Mouse (Mus musculus) E14TG2a.4 (cell line): ENCODE measurements around the gene Jmjd1c.

Experiments used
- H3K27me3 ChIP-seq: 2 replicates; pipeline ENCODE4 v1.6.1; 2014; ENCODE audit warnings: low read length, control low read depth; ENCODE audit not compliant: insufficient read depth
- H3K36me3 ChIP-seq: 2 replicates; pipeline ENCODE4 v1.6.1; 2014; ENCODE audit warnings: low read length, control low read depth; ENCODE audit not compliant: insufficient read depth
- H3K4me1 ChIP-seq: replicated peaks from 2 replicates; pipeline ENCODE4 v1.6.1; 2014; ENCODE audit warnings: low read depth, low read length, control low read depth
- H3K4me3 ChIP-seq: replicated peaks from 2 replicates; pipeline ENCODE4 v1.5.1; 2014; ENCODE audit warnings: mild to moderate bottlenecking, low read length
- H3K9me3 ChIP-seq: 2 replicates; pipeline ENCODE4 v1.6.1; 2014; ENCODE audit warnings: low read length, control low read depth
- CTCF ChIP-seq: conservative IDR thresholded peaks from 2 replicates; pipeline ENCODE4 v1.5.1; 2014; ENCODE audit warnings: low read length
- NANOG ChIP-seq: IDR thresholded peaks from 2 replicates; pipeline ENCODE4 v1.6.1; 2014; ENCODE audit warnings: borderline replicate concordance, low read length, mixed read lengths
- POU5F1 ChIP-seq: IDR thresholded peaks from 2 replicates; pipeline ENCODE4 v1.6.1; 2014; ENCODE audit warnings: low read length, borderline replicate concordance

The Jmjd1c gene

GRCm38 (mm10) chr10:67081206-67082007 is 14.5 kb upstream of the Jmjd1c start:
- H3K4me3 ChIP-seq, result no peak overlapping the region
- H3K27me3 ChIP-seq, result no peaks in the 10 kb centered on the region; the same call in 1 of the 2 replicates
- H3K36me3 ChIP-seq, result no peaks in the 10 kb centered on the region
- TF ChIP-seq POU5F1 (no peak), CTCF (no peak), NANOG (no peak)
- H3K4me1 ChIP-seq, result peaks cover 90% of the 10 kb centered on the region
- H3K9me3 ChIP-seq, result no peaks in the 10 kb centered on the region

- peaks cover 4% of the 10 kb centered on the region; the same call in 1 of the 2 replicates for H3K36me3 ChIP-seq
- H3K4me3 ChIP-seq, result peak overlapping the region; percentile 20
- H3K27me3 ChIP-seq, result peaks cover 7% of the 10 kb centered on the region
- H3K9me3 ChIP-seq, result peaks cover under 1% of the 10 kb centered on the region; the same call in 1 of the 2 replicates
- no peak for TF ChIP-seq CTCF
- no peak for TF ChIP-seq POU5F1
- TF ChIP-seq NANOG, result no peak
- H3K4me1 ChIP-seq, result peaks cover 89% of the 10 kb centered on the region
Measured at GRCm38 (mm10) chr10:67082531-67082930, 13.4 kb upstream of the Jmjd1c start.

GRCm38 (mm10) chr10:67083446-67084166 is 12.3 kb upstream of the Jmjd1c start:
- peaks cover 10% of the 10 kb centered on the region for H3K27me3 ChIP-seq
- TF ChIP-seq NANOG, result peak; percentile 98
- no peak for TF ChIP-seq CTCF
- TF ChIP-seq POU5F1, result peak; percentile 80; the same call in 1 of the 2 replicates
- H3K4me3 ChIP-seq, result no peak overlapping the region; the same call in 1 of the 2 replicates
- peaks cover 78% of the 10 kb centered on the region for H3K4me1 ChIP-seq
- peaks cover 7% of the 10 kb centered on the region; the same call in 1 of the 2 replicates for H3K36me3 ChIP-seq
- H3K9me3 ChIP-seq, result peaks cover 4% of the 10 kb centered on the region

- no peak for TF ChIP-seq POU5F1
- no peak for TF ChIP-seq CTCF
- no peak for TF ChIP-seq NANOG
- H3K36me3 ChIP-seq, result peaks cover 7% of the 10 kb centered on the region; the same call in 1 of the 2 replicates
- peaks cover 13% of the 10 kb centered on the region for H3K27me3 ChIP-seq
- no peak overlapping the region for H3K4me3 ChIP-seq
- peaks cover 4% of the 10 kb centered on the region for H3K9me3 ChIP-seq
- peaks cover 68% of the 10 kb centered on the region for H3K4me1 ChIP-seq
Measured at GRCm38 (mm10) chr10:67085124-67085523, 10.8 kb upstream of the Jmjd1c start.

- H3K9me3 ChIP-seq, result peaks cover 4% of the 10 kb centered on the region
- TF ChIP-seq NANOG (no peak), CTCF (no peak)
- peaks cover 67% of the 10 kb centered on the region for H3K4me1 ChIP-seq
- H3K27me3 ChIP-seq, result peaks cover 13% of the 10 kb centered on the region
- H3K4me3 ChIP-seq, result no peak overlapping the region
- H3K36me3 ChIP-seq, result peaks cover 7% of the 10 kb centered on the region; the same call in 1 of the 2 replicates
Measured at GRCm38 (mm10) chr10:67085916-67086315, 10.0 kb upstream of the Jmjd1c start.

- H3K27me3 ChIP-seq, result peaks cover 13% of the 10 kb centered on the region
- TF ChIP-seq CTCF (no peak), POU5F1 (no peak), NANOG (no peak)
- H3K4me1 ChIP-seq, result peaks cover 54% of the 10 kb centered on the region
- H3K9me3 ChIP-seq, result peaks cover 4% of the 10 kb centered on the region
- H3K36me3 ChIP-seq, result peaks cover 7% of the 10 kb centered on the region; the same call in 1 of the 2 replicates
- H3K4me3 ChIP-seq, result no peak overlapping the region
Measured at GRCm38 (mm10) chr10:67087447-67088226, 8.3 kb upstream of the Jmjd1c start.

- H3K9me3 ChIP-seq, result peaks cover 4% of the 10 kb centered on the region
- H3K27me3 ChIP-seq, result peaks cover 13% of the 10 kb centered on the region
- no peak overlapping the region for H3K4me3 ChIP-seq
- H3K36me3 ChIP-seq, result peaks cover 15% of the 10 kb centered on the region; the same call in 1 of the 2 replicates
- peaks cover 47% of the 10 kb centered on the region for H3K4me1 ChIP-seq
- TF ChIP-seq POU5F1, result no peak
- no peak for TF ChIP-seq CTCF
- no peak for TF ChIP-seq NANOG
Measured at GRCm38 (mm10) chr10:67090611-67091010, 5.3 kb upstream of the Jmjd1c start.
